Mouse (Mus musculus): ENCODE data around the gene Kcng4.

Kcng4 gene

DNA sequence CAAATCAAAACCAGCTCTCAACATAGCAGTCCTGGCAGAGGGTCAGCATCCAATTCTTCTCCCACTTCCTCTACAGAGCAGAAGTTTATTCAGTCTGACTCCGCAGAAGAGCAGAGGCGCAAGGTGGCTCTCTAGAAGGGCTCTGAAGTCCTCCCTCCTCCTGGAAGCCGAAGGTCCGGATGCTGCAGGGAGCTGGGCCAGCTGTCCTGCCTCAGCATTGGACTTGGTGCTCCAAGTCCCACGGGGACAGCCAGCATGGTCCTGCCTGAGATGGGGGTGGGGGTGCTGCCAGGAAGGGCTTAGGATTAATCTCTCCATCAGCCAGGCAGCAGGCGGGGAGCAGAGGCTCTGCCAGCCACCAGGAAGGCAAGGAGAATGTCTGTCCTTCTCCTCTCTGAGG, at the start of gene Kcng4:
TSS of gene Kcng4 (minus strand) at position 303 of the 400 bp plus-strand sequence.
- DNase-seq (ENCODE audit: low spot score in 2 of 2), result no peak

DNA sequence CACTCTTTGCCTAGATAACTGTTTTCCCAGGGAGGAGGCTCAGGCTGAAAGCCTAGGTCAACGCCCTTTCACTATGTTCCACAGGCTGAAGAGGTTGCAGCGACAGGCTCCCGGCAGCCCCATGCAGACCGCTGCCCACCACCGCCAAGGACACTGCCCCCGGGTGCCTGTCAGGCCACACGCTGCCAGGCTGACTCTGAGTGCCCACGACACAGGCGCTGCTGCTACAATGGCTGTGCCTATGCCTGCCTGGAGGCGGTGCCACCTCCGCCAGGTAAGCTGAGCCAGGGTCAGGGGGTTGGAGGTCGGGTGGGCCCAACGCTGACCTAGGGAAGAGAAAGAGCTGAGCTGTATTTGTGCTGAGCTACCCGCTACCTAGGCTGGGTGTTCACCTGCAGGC, 43.7 kb upstream of the Kcng4 start:
- DNase-seq (ENCODE audit: low spot score in 2 of 2), result no peak

DNA sequence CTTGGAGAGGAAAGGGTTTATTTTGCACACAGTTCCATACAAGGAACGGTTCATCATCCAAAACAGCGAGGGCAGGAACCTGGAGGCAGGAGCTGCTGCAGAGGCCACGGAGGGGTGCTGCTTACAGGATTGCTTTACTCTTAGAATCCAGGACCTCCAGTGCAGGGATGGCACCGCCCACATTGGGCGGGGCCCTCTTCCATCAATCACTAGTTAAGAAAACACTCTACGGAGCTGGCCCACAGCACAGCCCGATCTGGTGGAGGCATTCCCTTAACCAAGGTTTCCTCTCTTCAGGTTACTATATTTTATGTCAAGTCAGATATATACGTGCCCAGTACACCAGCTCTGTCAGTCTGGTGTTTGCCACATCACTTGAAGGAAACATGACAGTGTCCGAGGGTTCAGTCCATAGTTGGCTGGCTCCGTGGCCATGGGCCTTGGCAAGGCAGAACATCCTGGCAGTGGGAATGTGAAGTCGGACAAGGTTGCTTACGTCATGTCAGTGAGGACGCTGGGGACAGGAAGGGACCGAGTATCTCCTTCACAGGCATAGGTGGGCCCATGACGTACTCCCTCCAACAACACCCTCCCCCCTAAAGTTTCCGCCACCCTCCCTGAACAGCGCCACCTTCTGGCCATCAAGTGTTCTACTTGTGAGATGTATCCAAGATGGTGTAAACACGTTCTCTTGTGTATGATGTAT, 42.8 kb upstream of the Kcng4 start:
- no peak for DNase-seq (ENCODE audit: low spot score in 2 of 2)

DNA sequence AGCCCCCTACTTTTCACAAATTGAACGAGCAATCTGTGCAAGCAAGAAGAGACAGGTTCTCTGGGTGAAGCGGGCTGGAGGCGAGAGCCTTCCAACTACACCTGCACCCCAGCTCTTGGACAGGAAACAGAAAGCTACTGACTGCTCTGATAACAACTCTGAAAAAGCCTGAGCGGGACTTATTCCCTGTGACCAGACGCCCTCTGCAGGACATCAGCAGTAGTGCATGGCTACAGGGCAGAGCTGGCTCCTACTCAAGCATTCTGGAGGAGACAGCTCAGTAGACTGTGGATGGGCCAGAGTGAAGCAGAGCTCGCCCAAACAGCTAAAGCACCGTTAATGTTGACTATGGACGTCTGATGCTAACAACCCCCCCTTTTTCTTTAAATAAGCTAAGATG, 40.9 kb upstream of the Kcng4 start:
- peak; percentile 81 to 84 for DNase-seq (ENCODE audit: low spot score in 2 of 2)

DNA sequence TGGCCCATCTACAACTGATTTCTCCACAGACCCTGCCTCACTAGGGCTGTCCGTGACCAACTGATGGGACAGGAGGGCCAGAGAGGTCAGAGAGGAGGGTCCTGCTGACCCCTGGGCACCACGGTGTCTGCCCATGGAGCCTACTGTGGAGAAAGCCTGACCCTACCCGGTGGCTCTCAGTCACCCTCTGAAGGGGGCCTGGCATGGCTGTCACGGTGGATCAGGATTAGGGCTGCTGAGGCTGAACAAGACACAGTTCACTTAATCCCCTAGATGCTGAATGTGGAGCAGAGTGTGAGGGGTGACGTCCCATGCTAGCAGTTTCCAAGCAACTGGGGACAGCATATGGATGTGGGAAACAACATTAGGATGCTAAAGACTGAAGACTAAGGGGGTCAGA, 40.0 kb upstream of the Kcng4 start:
- DNase-seq (ENCODE audit: low spot score in 2 of 2), result no peak

DNA sequence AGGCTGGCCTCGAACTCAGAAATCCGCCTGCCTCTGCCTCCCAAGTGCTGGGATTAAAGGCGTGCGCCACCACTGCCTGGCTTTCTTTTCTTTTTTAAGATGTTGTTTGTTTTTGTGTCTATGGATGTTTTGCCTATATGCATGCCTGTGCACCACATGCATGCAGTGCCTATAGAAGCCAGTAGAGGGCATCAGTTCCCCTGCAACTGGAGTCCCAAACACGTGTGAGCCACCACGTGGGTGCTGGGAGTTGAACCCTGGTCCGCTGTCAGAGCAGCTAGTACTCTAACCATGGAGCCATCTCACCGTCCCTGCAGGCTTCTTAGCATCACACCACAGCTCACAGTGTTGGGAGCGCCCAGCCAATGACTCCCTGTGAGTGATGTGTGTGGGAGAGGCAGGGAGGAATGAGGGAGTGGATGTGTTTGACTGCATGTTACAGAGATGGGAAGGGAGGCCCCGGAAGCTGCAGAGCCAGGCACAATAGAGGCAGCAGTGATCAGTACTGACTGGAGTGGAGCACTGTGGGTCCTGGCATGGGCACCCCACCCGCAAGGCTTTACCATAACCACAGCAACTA, 38.6 kb upstream of the Kcng4 start:
- DNase-seq (ENCODE audit: low spot score in 2 of 2), result no peak

DNA sequence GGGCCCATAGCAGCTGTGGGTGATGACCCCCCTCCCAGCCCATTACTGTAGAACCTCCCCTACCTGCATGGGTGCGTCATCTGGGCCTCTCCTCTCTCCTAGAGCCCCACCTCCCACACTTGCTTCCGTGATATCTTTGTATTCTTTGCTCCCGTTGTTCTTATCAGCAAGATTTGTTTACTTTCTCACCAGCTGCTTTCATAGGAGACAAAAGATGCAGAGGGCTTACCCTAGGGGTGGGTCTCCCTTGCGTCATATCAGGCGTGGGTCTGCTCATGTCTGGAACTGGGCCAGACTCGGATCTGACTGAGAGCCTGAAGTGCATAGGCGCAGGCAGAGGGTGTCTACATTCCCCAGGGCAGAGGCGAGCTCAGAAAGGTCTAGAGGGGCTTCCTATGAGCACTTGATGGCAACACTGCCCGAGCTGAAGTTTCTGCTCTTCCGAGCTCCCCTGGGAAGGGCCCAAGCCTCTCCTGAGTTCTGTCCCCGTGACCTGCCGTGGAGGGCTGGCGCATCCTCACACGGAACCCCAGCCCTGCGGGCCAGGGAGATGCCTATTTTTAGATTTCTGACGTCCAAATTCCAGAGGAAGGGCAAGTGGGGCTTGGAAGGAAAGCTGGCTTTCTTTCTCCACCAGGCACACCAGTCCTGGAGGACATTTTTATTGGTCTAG, 35.1 kb upstream of the Kcng4 start:
- DNase-seq (ENCODE audit: low spot score in 2 of 2), result peak in 1 of 2 experiments; percentile 51

DNA sequence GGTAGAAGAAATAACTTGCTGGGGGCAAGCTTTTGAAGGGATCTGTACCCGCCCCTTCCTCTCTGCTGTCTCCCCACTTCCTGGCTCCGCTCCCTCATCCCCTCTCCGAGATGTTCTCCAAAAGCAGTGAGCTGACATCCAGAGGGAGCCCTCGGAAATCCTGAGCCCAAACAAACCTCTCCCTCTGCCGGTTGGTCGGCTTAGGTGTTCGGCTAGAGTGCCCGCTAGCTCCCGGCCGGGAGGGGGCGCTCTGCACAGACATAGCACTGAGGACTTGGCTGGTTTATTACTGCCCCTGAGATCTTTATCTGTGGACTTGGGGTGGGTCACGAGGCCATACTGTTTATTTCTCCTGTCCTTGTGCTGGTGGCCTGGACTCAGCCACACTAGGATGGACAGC, 33.8 kb upstream of the Kcng4 start:
- DNase-seq (ENCODE audit: low spot score in 2 of 2), result no peak

DNA sequence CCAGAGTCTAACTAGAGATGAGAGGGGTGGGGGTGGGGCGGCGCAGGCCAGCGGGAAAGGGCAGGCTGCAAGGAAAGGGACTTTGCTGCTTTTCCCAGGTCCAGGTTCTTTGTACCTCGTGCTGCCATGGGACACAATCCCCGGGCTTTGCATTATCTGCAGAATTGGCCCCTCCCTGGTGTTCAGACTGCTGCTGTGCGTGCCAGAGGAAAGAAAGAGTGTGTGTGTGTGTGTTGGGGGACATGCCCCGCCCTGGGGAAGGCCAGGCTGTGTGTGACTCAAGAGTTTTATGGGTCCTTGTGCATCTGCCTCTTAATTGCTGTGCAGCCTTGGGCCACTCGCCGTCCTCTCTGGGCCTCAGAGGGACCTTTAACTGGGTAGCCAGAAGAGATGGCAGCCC, 33.0 kb upstream of the Kcng4 start:
- DNase-seq (ENCODE audit: low spot score in 2 of 2), result no peak

DNA sequence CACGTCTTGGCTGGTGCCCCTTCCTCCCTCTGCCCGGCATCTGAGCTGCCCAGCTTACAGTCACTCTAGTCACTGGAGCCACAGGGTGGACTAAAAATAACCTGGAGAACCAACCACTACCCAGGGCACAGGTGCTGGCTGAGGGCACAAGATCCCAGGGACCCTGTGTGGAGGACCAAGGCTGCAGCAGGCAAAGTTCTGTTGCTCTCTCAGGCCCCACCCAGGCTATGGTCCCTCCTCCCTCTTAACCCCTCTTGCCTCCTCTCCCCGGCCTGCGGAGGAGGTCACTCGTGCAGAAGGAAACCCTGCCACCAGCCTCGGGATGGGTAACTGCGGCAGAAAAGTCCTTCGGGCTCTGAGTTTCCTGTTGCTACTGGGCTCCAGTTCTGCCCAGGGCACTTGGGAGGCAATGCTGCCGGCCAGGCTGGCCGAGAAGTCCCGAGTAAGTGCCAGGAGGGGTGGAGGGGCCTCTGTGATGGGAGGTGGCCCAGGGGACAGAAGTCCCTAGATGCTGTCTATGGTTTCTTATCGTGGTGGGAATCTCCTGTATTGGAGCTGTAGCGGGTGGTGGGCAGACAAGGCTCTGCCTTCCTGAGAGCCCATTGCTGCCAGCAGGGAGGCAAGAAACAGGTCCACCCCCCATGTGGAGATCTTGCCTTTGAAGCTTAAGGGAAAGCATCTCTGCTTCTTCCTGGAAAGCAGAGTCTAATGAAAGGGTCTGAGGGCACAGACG, 30.9 kb upstream of the Kcng4 start, which contains the start of gene Wfdc1:
TSS of gene Wfdc1 (plus strand) at position 147 of the 733 bp plus-strand sequence.
- DNase-seq (ENCODE audit: low spot score in 2 of 2), result no peak

DNA sequence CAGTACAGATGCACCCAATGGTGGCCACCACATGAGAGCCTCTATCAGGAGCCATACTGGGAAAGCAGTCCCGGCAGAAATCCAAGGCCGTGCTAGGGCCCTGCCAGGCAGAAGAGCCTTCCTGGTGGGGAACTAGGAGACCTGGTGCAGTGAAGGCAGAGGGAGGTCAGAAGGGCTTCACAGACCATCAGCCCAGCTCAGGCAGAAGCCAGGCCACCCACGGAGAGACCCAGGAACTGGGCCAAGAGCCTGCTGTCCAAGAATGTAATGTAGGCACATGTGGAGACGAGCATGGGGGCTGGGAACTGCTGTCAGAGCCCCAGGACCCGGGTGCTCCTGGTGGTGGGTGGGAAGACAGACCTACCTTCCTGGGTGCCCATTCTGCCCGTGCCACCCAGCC, 29.8 kb upstream of the Kcng4 start:
- DNase-seq (ENCODE audit: low spot score in 2 of 2), result no peak

DNA sequence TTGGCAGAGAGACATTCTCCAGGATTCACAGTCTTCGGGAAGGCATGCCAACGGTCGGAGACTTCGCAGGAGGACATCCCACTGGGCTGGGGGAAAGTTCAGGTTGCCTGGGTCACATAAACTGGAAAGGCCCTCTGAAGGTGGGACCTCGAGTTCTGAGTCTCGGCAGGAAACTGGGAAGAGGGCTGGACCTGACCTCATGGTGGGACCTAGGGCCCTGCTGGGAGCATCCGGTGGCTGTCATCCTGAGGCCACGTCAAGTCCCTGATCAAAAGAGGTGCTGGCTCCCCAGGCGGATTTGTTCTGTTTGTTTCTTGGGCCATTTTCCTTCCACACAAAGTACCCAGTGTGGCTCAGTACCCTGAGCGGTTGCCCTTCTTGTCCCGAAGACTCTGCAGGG, 28.0 kb upstream of the Kcng4 start:
- no peak for DNase-seq (ENCODE audit: low spot score in 2 of 2)

DNA sequence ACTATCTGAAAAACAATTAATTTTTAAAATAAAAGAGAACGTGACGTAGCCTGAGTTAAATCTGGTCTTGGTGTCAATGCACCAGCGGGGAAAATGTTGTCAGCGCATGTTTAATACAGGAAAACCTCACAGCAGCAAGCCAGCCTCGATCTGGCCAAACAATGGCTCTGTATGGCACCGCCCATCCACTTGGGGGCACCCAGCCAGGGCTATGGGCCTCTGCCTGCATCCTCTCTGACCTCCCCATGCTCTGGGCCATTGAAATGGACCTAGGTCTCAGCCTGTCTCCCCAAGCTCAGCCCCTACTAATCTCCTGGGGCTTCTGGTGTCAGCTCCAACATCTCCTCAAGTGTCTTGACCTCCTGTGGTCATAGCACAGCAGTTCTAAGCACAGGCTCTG, 26.4 kb upstream of the Kcng4 start:
- DNase-seq (ENCODE audit: low spot score in 2 of 2), result no peak

DNA sequence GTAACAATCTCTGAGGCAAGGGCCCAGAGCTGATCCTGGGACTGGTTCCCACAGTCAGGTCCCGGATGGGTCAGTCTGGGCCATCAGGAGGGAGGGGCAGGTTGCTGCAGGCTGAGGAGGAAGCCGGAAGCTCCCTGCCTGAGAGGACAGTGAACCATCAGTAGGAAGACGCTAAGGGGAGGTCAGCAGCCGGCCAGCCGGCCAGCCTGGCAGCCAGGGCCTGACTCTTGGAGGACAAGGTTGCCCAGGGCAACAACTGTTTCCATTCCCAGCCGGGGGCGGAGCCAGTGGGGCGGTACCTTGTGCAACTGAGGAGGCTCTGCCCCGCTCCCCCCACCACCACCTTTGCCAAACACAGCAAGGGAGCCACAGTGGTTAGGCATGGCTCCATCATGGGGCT, 25.6 kb upstream of the Kcng4 start:
- DNase-seq (ENCODE audit: low spot score in 2 of 2), result no peak

DNA sequence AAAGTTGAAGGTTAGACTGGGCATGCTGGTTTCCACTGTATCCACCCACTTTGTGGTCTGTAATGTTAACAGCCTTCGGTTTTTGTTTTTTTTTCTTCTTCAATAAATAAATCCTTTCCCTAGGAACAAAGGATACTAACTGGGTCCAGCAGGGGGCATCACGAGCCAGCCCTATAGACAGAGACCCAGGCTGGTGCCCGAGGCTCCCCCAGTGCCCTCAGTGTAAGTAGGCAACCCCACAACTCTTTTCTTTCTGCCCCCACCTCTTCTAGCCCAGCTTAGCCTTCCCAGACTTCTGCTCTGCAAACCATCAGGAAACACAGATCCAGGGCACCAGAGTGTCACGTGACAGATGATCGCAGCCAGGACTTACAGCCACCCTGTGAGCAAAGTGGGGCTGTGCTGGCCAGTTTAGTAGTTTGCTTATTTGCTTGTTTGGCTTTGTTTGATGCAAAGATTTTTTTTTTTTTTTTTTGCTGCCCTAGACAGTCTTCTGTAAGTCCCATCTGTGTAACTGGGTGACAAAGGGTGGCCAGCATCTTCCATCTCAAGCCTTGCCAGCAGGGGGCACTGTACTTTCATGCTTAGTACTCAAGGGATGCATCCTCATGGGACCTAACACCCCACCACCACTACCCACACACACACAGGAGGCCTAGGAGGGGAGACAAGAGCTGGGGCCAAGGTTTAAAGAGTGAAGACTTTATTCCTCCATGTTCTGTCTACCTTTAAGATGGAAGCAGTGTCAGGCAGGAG, 21.4 kb upstream of the Kcng4 start:
- DNase-seq (ENCODE audit: low spot score in 2 of 2), result no peak

DNA sequence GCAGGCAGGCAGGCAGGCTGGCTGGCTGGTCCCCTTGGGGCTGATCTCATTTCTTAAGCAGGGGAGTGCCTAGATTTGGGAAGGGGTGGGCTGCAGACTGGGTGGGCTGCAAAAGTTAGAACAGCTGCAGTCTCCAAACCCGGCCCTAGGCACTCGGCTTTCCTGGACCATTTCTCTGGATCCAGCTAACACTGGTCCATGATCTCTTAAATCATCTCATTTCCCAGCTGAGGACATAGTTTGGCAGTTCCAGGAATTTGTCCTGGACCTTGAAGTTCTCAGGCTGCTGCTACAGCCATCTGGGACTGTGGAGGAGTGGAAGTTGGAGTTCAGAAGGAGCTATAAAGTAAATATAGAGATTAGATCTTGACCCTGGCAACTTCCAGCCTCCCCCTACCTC, 15.8 kb upstream of the Kcng4 start:
- no peak for DNase-seq (ENCODE audit: low spot score in 2 of 2)

DNA sequence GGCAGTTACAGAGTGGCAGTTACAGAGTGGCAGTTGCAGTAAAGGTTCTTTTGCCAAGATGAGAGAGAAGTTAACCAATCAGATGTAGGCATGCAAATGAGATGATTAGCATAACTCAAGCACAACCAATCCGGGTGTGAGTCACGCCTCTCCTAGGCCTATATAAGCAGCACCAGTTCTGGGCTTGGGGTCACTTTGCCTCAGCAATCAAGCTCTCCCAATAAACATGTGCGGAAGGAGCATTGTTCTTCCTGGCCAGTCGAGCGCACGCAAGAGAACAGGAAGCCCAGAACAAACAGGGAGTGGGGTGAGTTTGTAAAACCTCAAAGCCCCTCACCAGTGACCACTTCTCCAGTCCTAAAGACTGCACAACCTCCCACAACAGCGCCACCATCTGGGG, 11.4 kb upstream of the Kcng4 start:
- DNase-seq (ENCODE audit: low spot score in 2 of 2), result no peak

DNA sequence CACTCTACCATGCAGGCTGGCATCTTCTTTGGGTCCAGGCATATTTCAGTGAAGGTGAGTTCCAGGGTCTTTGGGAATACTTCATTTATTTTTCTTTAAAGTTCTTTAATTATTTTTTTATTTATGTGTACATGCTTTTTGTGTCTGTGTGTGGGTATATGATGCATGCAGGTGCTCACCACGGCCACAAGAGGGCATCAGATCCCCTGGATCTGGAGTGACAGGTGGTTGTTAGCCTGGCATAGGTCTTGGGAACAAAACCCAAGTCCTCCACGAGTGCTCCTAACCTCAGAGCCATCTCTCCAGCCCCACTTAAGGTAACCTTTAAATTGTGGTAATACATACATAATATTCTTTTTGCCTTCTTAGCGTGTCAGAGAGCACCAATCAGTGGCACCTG, 10.7 kb upstream of the Kcng4 start:
- no peak for DNase-seq (ENCODE audit: low spot score in 2 of 2)

DNA sequence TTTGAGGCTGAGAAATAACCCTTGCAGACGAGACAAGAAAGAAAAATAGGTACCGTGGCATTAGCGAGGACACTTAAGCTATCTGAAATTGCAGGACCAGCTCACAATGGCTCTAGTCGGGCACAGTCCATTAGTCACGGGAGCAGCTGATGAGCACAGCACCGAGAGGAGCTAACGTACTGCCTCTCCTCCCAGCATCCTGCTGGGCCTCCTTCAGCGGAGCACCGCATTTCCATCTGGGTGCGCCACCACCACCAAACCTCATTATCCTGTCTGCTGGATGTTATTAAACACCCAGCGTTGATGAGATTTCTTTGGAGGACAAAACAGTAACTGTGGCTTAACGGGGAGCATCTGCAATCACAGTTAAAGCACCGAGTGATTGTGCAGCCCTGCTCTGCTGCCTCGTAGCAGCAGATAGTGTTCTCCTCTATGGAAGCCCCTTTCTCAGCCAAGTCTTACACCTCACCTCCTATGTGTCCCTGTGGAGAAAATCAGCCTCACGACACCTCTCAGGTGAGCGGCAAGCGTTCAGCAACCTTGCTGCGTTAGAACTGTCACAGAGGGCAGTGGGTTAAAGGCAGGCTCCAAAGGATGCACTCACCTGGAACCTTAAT, 9.6 kb upstream of the Kcng4 start:
- DNase-seq (ENCODE audit: low spot score in 2 of 2), result no peak

DNA sequence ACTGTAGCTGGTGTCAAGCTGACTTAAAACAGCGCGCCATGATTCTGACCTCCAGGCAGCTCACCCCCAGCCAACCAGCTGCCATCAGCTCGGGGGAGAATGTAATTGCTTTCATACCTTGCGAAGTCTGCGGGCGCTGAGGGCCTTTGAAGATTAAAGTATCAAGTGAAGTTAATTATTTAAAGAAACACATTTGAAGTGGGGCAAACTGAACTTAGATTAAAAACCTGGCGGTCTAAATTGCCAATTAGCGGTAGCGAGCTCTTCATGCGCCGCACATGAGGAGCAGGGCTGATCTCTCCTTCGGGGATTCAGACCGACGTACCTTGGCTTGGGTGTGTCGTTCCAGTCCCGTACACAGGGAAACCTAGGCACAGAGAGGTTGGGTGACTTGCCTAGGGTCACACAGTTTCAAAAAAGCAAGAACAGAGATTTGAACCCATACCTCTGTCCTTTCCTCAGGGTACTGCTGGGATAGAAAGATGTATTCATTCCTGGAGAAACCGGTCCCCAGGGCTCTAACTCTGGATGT, 9.0 kb upstream of the Kcng4 start:
- DNase-seq (ENCODE audit: low spot score in 2 of 2), result no peak

DNA sequence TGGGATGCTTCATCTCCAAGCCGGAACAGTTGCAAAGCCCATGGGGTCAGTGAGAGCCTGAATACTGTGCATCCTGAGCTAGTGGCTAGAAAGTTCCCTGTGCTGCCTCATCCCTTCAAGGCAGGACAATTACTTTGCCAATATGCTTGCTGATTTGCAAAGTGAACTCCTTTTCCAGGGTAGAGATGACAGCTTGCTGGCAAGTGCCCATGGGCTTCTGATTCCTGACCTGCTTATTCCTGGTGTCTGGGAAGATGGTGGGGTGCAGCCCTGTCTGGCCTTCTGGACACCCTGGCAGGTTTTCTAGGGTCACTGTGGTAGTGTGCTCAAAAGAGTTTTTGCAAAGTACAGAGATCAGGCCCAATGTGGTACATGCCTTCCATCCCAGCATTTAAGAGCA, 7.5 kb upstream of the Kcng4 start:
- DNase-seq (ENCODE audit: low spot score in 2 of 2), result no peak

Measured in urinary bladder, adult 18-20 months (tissue).